Mouse (Mus musculus): ENCODE results near the gene Stap2.

- TF ChIP-seq CTCF (IDR thresholded peaks at IDR 0.05; ENCODE audit: low read depth) (no peak; the same call in 1 of the 2 replicates), EP300 (IDR thresholded peaks at IDR 0.05; ENCODE audit: low read depth) (no peak)
Measured at GRCm38 (mm10) chr17:55964996-55965395, 40.4 kb downstream of the Stap2 start.

Measured in liver, embryonic 14.5 days (tissue).